Mouse (Mus musculus): ENCODE measurements at regions not wholly inside any gene's neighbourhood (a gene's known extent, or its start where the extent isn't known, plus 50 kb on each side); places are given as distances from the start of the nearest gene placed in this dataset.
A peak's percentile ranks its signal among the peaks of the same experiment; 100 is the strongest.

- DNase-seq (ENCODE audit: extremely low read depth, insufficient read length, low spot score): no peak
Observed at GRCm38 (mm10) chr10:16713143-16713542, 1009.9 kb upstream of the Cited2 start.

- no peak for DNase-seq (ENCODE audit: extremely low read depth, insufficient read length, low spot score)
Observed at GRCm38 (mm10) chr10:16714065-16714464, 1009.0 kb upstream of the Cited2 start.

GRCm38 (mm10) chr10:16714526-16714925 is 1008.5 kb upstream of the Cited2 start:
- DNase-seq (ENCODE audit: extremely low read depth, insufficient read length, low spot score): no peak

- no peak for DNase-seq (ENCODE audit: extremely low read depth, insufficient read length, low spot score)
Observed at GRCm38 (mm10) chr10:16742246-16742645, 980.8 kb upstream of the Cited2 start.

GRCm38 (mm10) chr10:16751546-16751945 is 971.5 kb upstream of the Cited2 start:
- DNase-seq (ENCODE audit: extremely low read depth, insufficient read length, low spot score): no peak

- DNase-seq (ENCODE audit: extremely low read depth, insufficient read length, low spot score): no peak
Observed at GRCm38 (mm10) chr10:16789641-16790243, 933.3 kb upstream of the Cited2 start.

- DNase-seq (ENCODE audit: extremely low read depth, insufficient read length, low spot score): peak; percentile 8
Observed at GRCm38 (mm10) chr10:16803978-16804377, 919.0 kb upstream of the Cited2 start.

- DNase-seq (ENCODE audit: extremely low read depth, insufficient read length, low spot score): no peak
Observed at GRCm38 (mm10) chr10:16810716-16811115, 912.3 kb upstream of the Cited2 start.

GRCm38 (mm10) chr10:16814013-16814412 is 909.0 kb upstream of the Cited2 start:
- DNase-seq (ENCODE audit: extremely low read depth, insufficient read length, low spot score): no peak

- no peak for DNase-seq (ENCODE audit: extremely low read depth, insufficient read length, low spot score)
Observed at GRCm38 (mm10) chr10:16861534-16861933, 861.5 kb upstream of the Cited2 start.

- no peak for DNase-seq (ENCODE audit: extremely low read depth, insufficient read length, low spot score)
Observed at GRCm38 (mm10) chr10:16866914-16867313, 856.1 kb upstream of the Cited2 start.

GRCm38 (mm10) chr10:16874131-16874530 is 848.9 kb upstream of the Cited2 start:
- DNase-seq (ENCODE audit: extremely low read depth, insufficient read length, low spot score): peak; percentile 25

- DNase-seq (ENCODE audit: extremely low read depth, insufficient read length, low spot score): peak; percentile 50
Observed at GRCm38 (mm10) chr10:16878197-16878596, 844.8 kb upstream of the Cited2 start.

GRCm38 (mm10) chr10:16893316-16893715 is 829.7 kb upstream of the Cited2 start:
- DNase-seq (ENCODE audit: extremely low read depth, insufficient read length, low spot score): no peak

GRCm38 (mm10) chr10:16895332-16895731 is 827.7 kb upstream of the Cited2 start:
- DNase-seq (ENCODE audit: extremely low read depth, insufficient read length, low spot score): no peak

GRCm38 (mm10) chr10:16922888-16923287 is 800.1 kb upstream of the Cited2 start:
- DNase-seq (ENCODE audit: extremely low read depth, insufficient read length, low spot score): no peak

GRCm38 (mm10) chr10:16923851-16924250 is 799.2 kb upstream of the Cited2 start:
- no peak for DNase-seq (ENCODE audit: extremely low read depth, insufficient read length, low spot score)

GRCm38 (mm10) chr10:16937705-16938104 is 785.3 kb upstream of the Cited2 start:
- no peak for DNase-seq (ENCODE audit: extremely low read depth, insufficient read length, low spot score)

- DNase-seq (ENCODE audit: extremely low read depth, insufficient read length, low spot score): no peak
Observed at GRCm38 (mm10) chr10:16951636-16952035, 771.4 kb upstream of the Cited2 start.

- DNase-seq (ENCODE audit: extremely low read depth, insufficient read length, low spot score): no peak
Observed at GRCm38 (mm10) chr10:16960971-16961370, 762.0 kb upstream of the Cited2 start.

GRCm38 (mm10) chr10:16962463-16962862 is 760.6 kb upstream of the Cited2 start:
- DNase-seq (ENCODE audit: extremely low read depth, insufficient read length, low spot score): no peak

GRCm38 (mm10) chr10:16978770-16979169 is 744.2 kb upstream of the Cited2 start:
- DNase-seq (ENCODE audit: extremely low read depth, insufficient read length, low spot score): no peak

GRCm38 (mm10) chr10:16990227-16990626 is 732.8 kb upstream of the Cited2 start:
- DNase-seq (ENCODE audit: extremely low read depth, insufficient read length, low spot score): peak; percentile 79

Measured in 3134 (cell line).